Comparison of ENCODE assay signal across 8 mouse cellular contexts in genomic region chrX:38334329-38335279, GRCm38 (mm10). TPM values are rescaled to one million over a fixed set of nuclear protein-coding genes. Genes with fewer than 3 reads are reported as not detected.
DNase-seq lines count a peak whose midpoint lies in the region; ATAC-seq lines count a peak whose summit lies in the region.

No protein-coding gene starts in this region.

- H3K9me3 ChIP-seq in hindbrain, embryonic 12.5 days (replicated peaks): no peaks in the 10 kb centered on the region

- no peak overlapping the region for H3K4me3 ChIP-seq in hindbrain, embryonic 12.5 days

- no peaks in the 10 kb centered on the region for H3K36me3 ChIP-seq in hindbrain, embryonic 12.5 days

- no peak overlapping the region for H3K27ac ChIP-seq in hindbrain, embryonic 12.5 days

- H3K9ac ChIP-seq in hindbrain, embryonic 12.5 days: no peak overlapping the region

- H3K4me1 ChIP-seq in hindbrain, embryonic 12.5 days: no peaks in the 10 kb centered on the region

- 64% methylated on average over 8 of the region's 8 CpGs for WGBS in hindbrain, embryonic 12.5 days

- peak; percentile 5 to 36 for DNase-seq in layer of hippocampus, postnatal 10 days (ENCODE audit: low spot score in 2 of 2)
- no peak for DNase-seq in layer of hippocampus, postnatal 14 days (ENCODE audit: low spot score in 2 of 2)
- DNase-seq in MN1 (ENCODE audit: low spot score): peak; percentile 11
- peak; percentile 36 for DNase-seq in c-Kit-positive CD71-negative TER-119-negative erythroid progenitor cells, embryonic 14.5 days (ENCODE audit: low read depth)
- peak; percentile 62 to 78 for DNase-seq in kidney, postnatal 36 days
- DNase-seq in naive thymus-derived CD4-positive, alpha-beta T cell, adult 2 months (ENCODE audit: low read depth): peak; percentile 2

- no peak for ATAC-seq in inflammation-experienced regulatory T-cells, adult 6 months
- ATAC-seq in hindbrain, embryonic 12.5 days (ENCODE audit: low FRiP score): no peak

- no peak overlapping the region for H3K4me2 ChIP-seq in hindbrain, embryonic 12.5 days (replicated peaks)

- no peaks in the 10 kb centered on the region for H3K27me3 ChIP-seq in hindbrain, embryonic 12.5 days

RNA-seq across cellular contexts. Expression of gene Atp1b4, which starts 18.6 kb away (rescaled TPM):
- total RNA-seq in layer of hippocampus, postnatal 10 days (2021): not detected
- total RNA-seq in layer of hippocampus, postnatal 14 days (2021): not detected
- not detected for polyA plus RNA-seq in inflammation-experienced regulatory T-cells, adult 6 months (2017; shearing (Covaris generic))
- 0.06 and 0.40 TPM in 2 replicates for polyA plus RNA-seq in hindbrain, embryonic 12.5 days (2016; fragmentation: Nextera tagmentation; extraction: Ambion mirVana)

Comparison
In these comparisons a context has a peak if more than half of its experiments do, and no peak if none do; other contexts are left out.
1. DNase-seq: peak in layer of hippocampus, postnatal 10 days (2 of 2), MN1 (single experiment), c-Kit-positive CD71-negative TER-119-negative erythroid progenitor cells, embryonic 14.5 days (single experiment), kidney, postnatal 36 days (2 of 2) and naive thymus-derived CD4-positive, alpha-beta T cell, adult 2 months (single experiment); none in layer of hippocampus, postnatal 14 days (0 of 2).